In genomic region chr6:99281433-99281832, GRCm38 (mm10) we compare ENCODE assay signal across 16 mouse cellular contexts.
"Had no signal": no experiment of that assay in that cellular context is flagged by ENCODE, and none has a peak within 500 bp of the region (broad histone marks: within the 10 kb centered on the region; RNA-seq: fewer than 3 reads in every experiment).

No protein-coding gene starts in this region.

- DNase-seq: retina, postnatal 1 day; right cerebral cortex, adult 18-20 months; right cerebral cortex, postnatal 14 days; right cerebral cortex, postnatal 25 days; spleen, adult 18-20 months; thymus, adult 18-20 months; thymus, adult 2 months; thymus, postnatal 14 days; thymus, postnatal 25 days; thymus, postnatal 36 days; thymus, postnatal 4 days had no signal

- H3K9me3 ChIP-seq: neural tube, embryonic 12.5 days; neural tube, embryonic 13.5 days; neural tube, embryonic 15.5 days; stomach, embryonic 15.5 days had no signal

- H3K27ac ChIP-seq: neural tube, embryonic 12.5 days; neural tube, embryonic 13.5 days; neural tube, embryonic 15.5 days; stomach, embryonic 15.5 days; stomach, postnatal 0 days had no signal

- H3K9ac ChIP-seq: neural tube, embryonic 12.5 days; neural tube, embryonic 13.5 days; neural tube, embryonic 15.5 days; stomach, embryonic 15.5 days had no signal

- H3K4me2 ChIP-seq: neural tube, embryonic 12.5 days; neural tube, embryonic 13.5 days; neural tube, embryonic 15.5 days; stomach, embryonic 15.5 days had no signal

- H3K4me3 ChIP-seq: neural tube, embryonic 12.5 days; neural tube, embryonic 13.5 days; neural tube, embryonic 15.5 days; stomach, embryonic 15.5 days had no signal

- H3K27me3 ChIP-seq: neural tube, embryonic 12.5 days; neural tube, embryonic 13.5 days; stomach, embryonic 15.5 days had no signal

- H3K36me3 ChIP-seq: neural tube, embryonic 12.5 days; neural tube, embryonic 13.5 days; neural tube, embryonic 15.5 days; stomach, embryonic 15.5 days had no signal
